Mouse (Mus musculus) WW6 (cell line): ENCODE results near the gene Prune1.

Source experiments
- DNase-seq: peaks from one replicate; pipeline ENCODE4 v3.0.0-alpha.2; 2013; ENCODE audit warnings: low read depth, low spot score

The Prune1 gene

GRCm38 (mm10) chr3:95306244-95306643 is 24.4 kb upstream of the Prune1 start:
- no peak for DNase-seq

- no peak for DNase-seq
These were observed 19.4 kb upstream of the Prune1 start for GRCm38 (mm10) chr3:95301204-95301796.

GRCm38 (mm10) chr3:95298018-95298417 is 16.1 kb upstream of the Prune1 start:
- DNase-seq: no peak

- DNase-seq: no peak
These were observed 14.2 kb upstream of the Prune1 start for GRCm38 (mm10) chr3:95296103-95296469.

- DNase-seq: no peak
These were observed 13.6 kb upstream of the Prune1 start for GRCm38 (mm10) chr3:95295321-95296102.

GRCm38 (mm10) chr3:95294718-95295117 is 12.8 kb upstream of the Prune1 start:
- DNase-seq: no peak

- no peak for DNase-seq
These were observed 12.4 kb upstream of the Prune1 start for GRCm38 (mm10) chr3:95294316-95294715.

- no peak for DNase-seq
These were observed 11.7 kb upstream of the Prune1 start for GRCm38 (mm10) chr3:95293537-95293936.

GRCm38 (mm10) chr3:95292899-95293298 is 11.0 kb upstream of the Prune1 start:
- DNase-seq: no peak

GRCm38 (mm10) chr3:95291041-95291440 is 9.2 kb upstream of the Prune1 start:
- DNase-seq: no peak

GRCm38 (mm10) chr3:95290156-95290555 is 8.3 kb upstream of the Prune1 start:
- DNase-seq: no peak

GRCm38 (mm10) chr3:95289419-95289818 is 7.5 kb upstream of the Prune1 start:
- DNase-seq: no peak

GRCm38 (mm10) chr3:95287541-95287940 is 5.7 kb upstream of the Prune1 start:
- no peak for DNase-seq

- DNase-seq: no peak
These were observed 4.6 kb upstream of the Prune1 start for GRCm38 (mm10) chr3:95286510-95286909.

- no peak for DNase-seq
These were observed 4.1 kb upstream of the Prune1 start for GRCm38 (mm10) chr3:95286011-95286410.

GRCm38 (mm10) chr3:95285390-95285789 is 3.5 kb upstream of the Prune1 start:
- DNase-seq: no peak

- DNase-seq: no peak
These were observed 2.8 kb upstream of the Prune1 start for GRCm38 (mm10) chr3:95284501-95285281.

- DNase-seq: no peak
These were observed 2.2 kb upstream of the Prune1 start for GRCm38 (mm10) chr3:95284062-95284461.

- DNase-seq: no peak
These were observed 1.7 kb upstream of the Prune1 start for GRCm38 (mm10) chr3:95283589-95283941.

GRCm38 (mm10) chr3:95282865-95283588 is 1.2 kb upstream of the Prune1 start:
- no peak for DNase-seq

- DNase-seq: no peak
These were observed 547 bp upstream of the Prune1 start for GRCm38 (mm10) chr3:95282381-95282864.

GRCm38 (mm10) chr3:95280747-95281146 is 1.1 kb downstream of the Prune1 start:
- no peak for DNase-seq
